Mouse (Mus musculus): ENCODE results near the gene Chrd.

GRCm38 (mm10) chr16:20756052-20756451 lies 23.1 kb downstream of the Chrd start:
- TF ChIP-seq CTCF (IDR thresholded peaks at IDR 0.05; ENCODE audit: low read depth, low read length) (no peak), POLR2A (IDR thresholded peaks at IDR 0.05; ENCODE audit: insufficient read depth, low read length) (no peak)

All from ES-Bruce4 (cell line).